Mouse (Mus musculus) Patski (cell line): ENCODE measurements around the gene Rasa2. TPM values are rescaled to one million over a fixed set of nuclear protein-coding genes. Genes with fewer than 3 reads are reported as not detected.

Source experiments
- ATAC-seq: fragments of 100-300 bp; one replicate; pipeline ENCODE4 v1.8.0; 2021
- CTCF ChIA-PET: fragments of 350-600 bp; sonication (Branson Sonifier 250); formaldehyde crosslinking; loops from one replicate; lab custom pipeline; 2022; ENCODE audit warnings: inconsistent platforms; lab: Charles Lee
- POLR2A ChIA-PET: fragments of 350-600 bp; sonication (Branson Sonifier 250); formaldehyde crosslinking; loops from one replicate; lab custom pipeline; 2022; ENCODE audit warnings: antibody characterized with exemption, inconsistent platforms; lab: Charles Lee
- DNase-seq: peaks from one replicate; pipeline ENCODE4 v3.0.0-alpha.2; 2011; ENCODE audit warnings: low read depth, low spot score
- H3K27me3 ChIP-seq: fragments of 371-371 bp; one replicate; pipeline ENCODE4 v1.5.1; 2021
- CTCF ChIP-seq: fragments of 100-300 bp; IDR thresholded peaks from one replicate; pipeline ENCODE4 v1.5.1; 2021
- in situ Hi-C: fragments of 300-500 bp; cut with MboI; formaldehyde crosslinking; loops from 3 replicates; pipeline ENCODE4 v1.11.1; 2018; ENCODE audit warnings: low pct_unique_long_range_greater_than_20kb, mixed read lengths
- polyA plus RNA-seq: library from polyadenylated mRNA; unstranded; gene quantifications from one replicate; pipeline ENCODE4 v1.2.3, GENCODE M21; 2021

The Rasa2 gene
- polyA plus RNA-seq, 1 experiment from 2014 or later: 14.6 TPM

DNA sequence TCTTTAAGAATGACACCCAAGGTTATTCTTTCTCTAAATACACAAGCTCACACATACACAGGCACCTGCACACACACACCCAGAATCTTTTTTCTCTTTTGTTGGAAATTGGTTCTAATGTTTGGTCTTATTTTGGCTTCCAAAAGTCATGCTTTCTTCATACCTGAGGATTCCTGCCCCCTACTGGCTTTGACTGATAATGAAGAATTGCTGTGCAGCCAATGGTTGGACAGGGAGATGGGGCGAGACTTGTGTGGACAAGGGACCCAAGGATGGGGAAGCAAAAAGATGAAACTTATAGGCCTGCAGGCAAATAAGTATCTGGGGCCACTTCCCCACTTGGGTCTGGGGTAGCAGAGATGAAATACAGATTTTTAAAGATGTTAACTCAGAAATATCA lies 33.5 kb downstream of the Rasa2 start:
- peak; percentile 44 for TF ChIP-seq CTCF
- H3K27me3 ChIP-seq: no peaks in the 10 kb centered on the region
- ChIA-PET POLR2A (no interaction called here), CTCF (interaction anchor here (1.6 kb wide), 1 partner anchor 57 kb away, joined by 3 read pairs; no protein-coding TSS in a partner anchor)
- DNase-seq (no peak), ATAC-seq (no peak)
- in situ Hi-C loops: no loop called here

GRCm38 (mm10) chr9:96592670-96593600 lies 38.5 kb downstream of the Rasa2 start:
- in situ Hi-C loops: no loop called here
- H3K27me3 ChIP-seq: no peaks in the 10 kb centered on the region
- CTCF ChIA-PET: interaction anchor here (1.2 to 2.2 kb wide), 3 partner anchors 19 to 60 kb away, joined by 4 to 7 read pairs (median 5); no protein-coding TSS in a partner anchor
- DNase-seq: no peak
- POLR2A ChIA-PET: no interaction called here
- no peak for TF ChIP-seq CTCF
- no peak for ATAC-seq

- in situ Hi-C loops: no loop called here
- ATAC-seq (no peak), DNase-seq (no peak)
- ChIA-PET CTCF (no interaction called here), POLR2A (no interaction called here)
- TF ChIP-seq CTCF: no peak
- no peaks in the 10 kb centered on the region for H3K27me3 ChIP-seq
Observed at GRCm38 (mm10) chr9:96589346-96589745, 42.1 kb downstream of the Rasa2 start.

GRCm38 (mm10) chr9:96583496-96583895 lies 47.9 kb downstream of the Rasa2 start:
- no peak for DNase-seq
- no peaks in the 10 kb centered on the region for H3K27me3 ChIP-seq
- ATAC-seq: no peak
- TF ChIP-seq CTCF: no peak
- ChIA-PET CTCF (no interaction called here), POLR2A (no interaction called here)
- in situ Hi-C loops: no loop called here

GRCm38 (mm10) chr9:96583076-96583475 lies 48.3 kb downstream of the Rasa2 start:
- peak; percentile 35 for ATAC-seq

GRCm38 (mm10) chr9:96578190-96578589 lies 53.2 kb downstream of the Rasa2 start:
- ATAC-seq: no peak
- no peaks in the 10 kb centered on the region for H3K27me3 ChIP-seq
- in situ Hi-C loops: loop anchor here (5.0 kb wide), 2 partner anchors 74 to 239 kb away; no protein-coding TSS in a partner anchor
- ChIA-PET POLR2A (no interaction called here), CTCF (no interaction called here)
- TF ChIP-seq CTCF: no peak
- DNase-seq: no peak

More at GRCm38 (mm10) chr9:96583076-96583475, 48.3 kb downstream of the Rasa2 start:
- in situ Hi-C loops: no loop called here
- TF ChIP-seq CTCF: no peak
- ChIA-PET POLR2A (no interaction called here), CTCF (no interaction called here)
- H3K27me3 ChIP-seq: no peaks in the 10 kb centered on the region
- no peak for DNase-seq

- ChIA-PET POLR2A (no interaction called here), CTCF (interaction anchor here (0.9 to 1.3 kb wide), 2 partner anchors 75 to 100 kb away, joined by 3 to 6 read pairs; no protein-coding TSS in a partner anchor)
- H3K27me3 ChIP-seq: no peaks in the 10 kb centered on the region
- no peak for TF ChIP-seq CTCF
- in situ Hi-C loops: loop anchor here (5.0 kb wide), 2 partner anchors 75 to 240 kb away; no protein-coding TSS in a partner anchor
- no peak for DNase-seq
- ATAC-seq: no peak
Observed at GRCm38 (mm10) chr9:96577674-96578073, 53.7 kb downstream of the Rasa2 start.

- no peak for ATAC-seq
Observed at GRCm38 (mm10) chr9:96573252-96573651, 58.2 kb downstream of the Rasa2 start.

DNA sequence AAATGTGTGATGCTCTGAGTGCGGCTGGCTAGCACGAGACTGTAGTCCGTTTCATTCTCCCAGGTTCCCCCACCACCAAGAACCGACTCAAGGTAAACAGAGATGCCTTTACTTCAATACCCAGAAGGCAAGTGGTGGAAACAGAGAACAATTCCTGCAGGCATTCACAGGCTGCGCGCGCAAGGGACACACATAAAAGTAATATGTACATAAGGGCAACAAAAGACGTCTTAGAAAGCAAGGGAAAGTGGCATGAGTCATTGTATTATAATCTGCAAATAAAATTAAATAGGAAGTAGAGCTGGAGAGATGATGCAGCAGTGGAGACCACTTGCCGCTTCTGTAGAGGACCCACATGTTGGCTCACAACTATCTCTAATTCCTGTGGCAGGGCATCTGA lies 58.7 kb downstream of the Rasa2 start:
- ChIA-PET CTCF (interaction anchor here (1.2 to 3.2 kb wide), 4 partner anchors 19 to 96 kb away, joined by 3 to 16 read pairs (median 9); no protein-coding TSS in a partner anchor), POLR2A (no interaction called here)
- no peaks in the 10 kb centered on the region for H3K27me3 ChIP-seq
- DNase-seq (no peak), ATAC-seq (no peak)
- in situ Hi-C loops: no loop called here
- TF ChIP-seq CTCF: no peak

More at GRCm38 (mm10) chr9:96573252-96573651, 58.2 kb downstream of the Rasa2 start:
- no peaks in the 10 kb centered on the region for H3K27me3 ChIP-seq
- peak; percentile 70 for TF ChIP-seq CTCF
- POLR2A ChIA-PET: no interaction called here
- DNase-seq: no peak
- in situ Hi-C loops: no loop called here
- CTCF ChIA-PET: interaction anchor here (1.0 to 3.2 kb wide), 3 partner anchors 80 to 224 kb away, joined by 4 to 16 read pairs (median 5); no protein-coding TSS in a partner anchor

DNA sequence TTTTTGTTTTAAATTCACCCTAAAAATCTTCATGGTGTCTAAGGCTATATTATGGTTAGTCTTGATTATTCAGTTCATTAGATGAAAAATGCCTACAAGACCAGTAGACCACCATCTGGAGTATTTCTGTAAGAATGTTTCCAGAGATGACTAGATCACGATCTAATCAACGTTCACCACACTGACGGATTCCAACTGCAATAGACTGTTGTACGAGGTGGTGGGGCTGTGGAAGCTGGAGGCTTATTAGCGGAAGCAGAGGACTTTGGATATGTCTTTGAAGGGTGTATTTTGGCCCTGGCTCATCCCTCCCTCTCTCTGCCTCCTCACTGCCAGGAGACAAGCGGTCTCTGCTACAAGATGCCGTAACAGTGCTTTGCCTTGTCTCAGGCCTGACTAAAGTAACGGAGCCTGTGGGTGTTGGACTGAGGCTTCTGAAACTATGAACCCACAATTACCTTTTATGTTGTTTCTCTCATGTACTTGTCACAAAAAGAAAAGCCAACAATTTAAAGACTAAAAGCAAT lies 64.9 kb downstream of the Rasa2 start:
- DNase-seq: no peak
- POLR2A ChIA-PET: no interaction called here
- no peak for TF ChIP-seq CTCF
- CTCF ChIA-PET: interaction anchor here (1.1 to 1.6 kb wide), 2 partner anchors 102 to 257 kb away, joined by 3 to 9 read pairs; no protein-coding TSS in a partner anchor
- no peak for ATAC-seq
- in situ Hi-C loops: no loop called here
- H3K27me3 ChIP-seq: no peaks in the 10 kb centered on the region
